Mouse (Mus musculus): ENCODE data around the gene Dph2. TPM values are rescaled to one million over a fixed set of nuclear protein-coding genes. Genes with fewer than 3 reads are reported as not detected.

The Dph2 gene
- polyA plus RNA-seq, 1 experiment from 2014 or later: 16.7 TPM

GRCm38 (mm10) chr4:117869317-117869716, 22.5 kb downstream of the Dph2 start:
- Histone ChIP-seq H3K27me3 (replicated peaks) (0 out of 2 replicates have a peak, but pooled peaks cover 5% of the 10 kb centered on the region), H3K4me3 (replicated peaks) (no peak overlapping the region), H3K9ac (no peak overlapping the region), H3K4me1 (peaks cover 22% of the 10 kb centered on the region), H3K27ac (no peak overlapping the region), H3K9me3 (no peaks in the 10 kb centered on the region), H3K4me2 (no peak overlapping the region), H3K36me3 (peaks cover 4% of the 10 kb centered on the region; the same call in 1 of the 2 replicates)
- 65% methylated on average over 9 of the region's 9 CpGs for WGBS
- ATAC-seq (ENCODE audit: insufficient read depth, low FRiP score, low read depth): no peak

DNA sequence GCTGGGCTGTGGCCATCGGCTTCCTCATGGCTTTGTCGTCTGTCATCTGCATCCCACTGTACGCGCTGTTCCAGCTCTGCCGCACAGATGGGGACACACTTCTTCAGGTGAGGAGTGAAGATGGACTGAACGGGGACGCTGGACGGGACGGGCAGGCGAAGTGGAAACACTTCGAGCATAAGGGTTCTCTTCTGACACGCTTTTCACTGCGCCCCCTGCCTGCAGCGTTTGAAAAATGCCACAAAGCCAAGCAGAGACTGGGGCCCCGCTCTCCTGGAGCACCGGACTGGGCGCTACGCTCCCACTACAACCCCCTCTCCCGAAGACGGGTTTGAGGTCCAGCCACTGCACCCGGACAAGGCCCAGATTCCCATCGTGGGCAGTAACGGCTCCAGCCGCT, 24.0 kb downstream of the Dph2 start:
- peaks cover 18% of the 10 kb centered on the region for H3K4me1 ChIP-seq
- H3K27ac ChIP-seq: no peak overlapping the region
- WGBS: 20% methylated on average over 24 of the region's 24 CpGs
- no peak for ATAC-seq (ENCODE audit: insufficient read depth, low FRiP score, low read depth)
- H3K4me3 ChIP-seq (replicated peaks): no peak overlapping the region
- 0 out of 2 replicates have a peak, but pooled peaks cover 5% of the 10 kb centered on the region for H3K27me3 ChIP-seq (replicated peaks)
- H3K4me2 ChIP-seq: peak overlapping the region; percentile 34; the same call in 1 of the 2 replicates
- peaks cover 6% of the 10 kb centered on the region; the same call in 1 of the 2 replicates for H3K36me3 ChIP-seq
- H3K9ac ChIP-seq: no peak overlapping the region
- no peaks in the 10 kb centered on the region for H3K9me3 ChIP-seq

- ATAC-seq (ENCODE audit: insufficient read depth, low FRiP score, low read depth): no peak
- Histone ChIP-seq H3K27me3 (replicated peaks) (0 out of 2 replicates have a peak, but pooled peaks cover 5% of the 10 kb centered on the region), H3K36me3 (peaks cover 6% of the 10 kb centered on the region; the same call in 1 of the 2 replicates), H3K4me1 (peaks cover 10% of the 10 kb centered on the region), H3K4me3 (replicated peaks) (no peak overlapping the region), H3K9ac (no peak overlapping the region), H3K9me3 (no peaks in the 10 kb centered on the region), H3K4me2 (no peak overlapping the region), H3K27ac (no peak overlapping the region)
- 67% methylated on average over 6 of the region's 6 CpGs for WGBS
Observed at GRCm38 (mm10) chr4:117867000-117867399, 24.8 kb downstream of the Dph2 start.

GRCm38 (mm10) chr4:117866083-117866482, 25.7 kb downstream of the Dph2 start:
- Histone ChIP-seq H3K4me1 (peaks cover 9% of the 10 kb centered on the region), H3K4me3 (replicated peaks) (no peak overlapping the region), H3K9ac (no peak overlapping the region), H3K4me2 (no peak overlapping the region), H3K9me3 (no peaks in the 10 kb centered on the region), H3K27ac (no peak overlapping the region), H3K27me3 (replicated peaks) (0 out of 2 replicates have a peak, but pooled peaks cover 5% of the 10 kb centered on the region), H3K36me3 (peaks cover 6% of the 10 kb centered on the region; the same call in 1 of the 2 replicates)
- peak; percentile 47; the same call in 1 of the 2 replicates for ATAC-seq (ENCODE audit: insufficient read depth, low FRiP score, low read depth)
- WGBS: 54% methylated on average over 9 of the region's 9 CpGs

- peaks cover 6% of the 10 kb centered on the region; the same call in 1 of the 2 replicates for H3K36me3 ChIP-seq
- no peak overlapping the region for H3K9ac ChIP-seq
- no peak overlapping the region for H3K27ac ChIP-seq
- H3K27me3 ChIP-seq (replicated peaks): 0 out of 2 replicates have a peak, but pooled peaks cover 5% of the 10 kb centered on the region
- H3K4me3 ChIP-seq (replicated peaks): no peak overlapping the region
- 53% methylated on average over 4 of the region's 4 CpGs for WGBS
- no peak overlapping the region for H3K4me2 ChIP-seq
- no peak for ATAC-seq (ENCODE audit: insufficient read depth, low FRiP score, low read depth)
- peaks cover 15% of the 10 kb centered on the region for H3K4me1 ChIP-seq
- no peaks in the 10 kb centered on the region for H3K9me3 ChIP-seq
Observed at GRCm38 (mm10) chr4:117862823-117863222, 29.0 kb downstream of the Dph2 start.

DNA sequence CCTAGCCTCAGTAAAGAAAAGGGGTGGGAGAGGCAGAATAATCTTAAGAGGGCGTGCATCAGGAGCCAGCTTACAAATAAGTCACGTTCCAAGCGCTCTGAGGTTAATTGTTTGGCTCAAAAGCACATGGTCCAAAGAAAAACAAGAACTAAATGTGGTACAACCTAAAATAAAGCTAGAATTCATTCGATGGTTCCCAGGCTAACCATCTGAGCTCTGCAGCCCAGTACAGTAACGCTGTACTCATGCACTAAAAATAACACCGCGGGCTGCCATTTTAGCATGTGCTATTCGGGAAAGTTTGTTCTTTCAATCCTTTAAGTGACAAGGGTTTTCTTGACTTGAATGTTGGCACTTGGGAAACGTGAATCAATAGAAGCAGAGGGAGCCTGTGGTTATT, 31.3 kb downstream of the Dph2 start:
- peaks cover 6% of the 10 kb centered on the region; the same call in 1 of the 2 replicates for H3K36me3 ChIP-seq
- ATAC-seq (ENCODE audit: insufficient read depth, low FRiP score, low read depth): no peak
- no peak overlapping the region for H3K4me2 ChIP-seq
- H3K27me3 ChIP-seq (replicated peaks): no peaks in the 10 kb centered on the region
- WGBS: 81% methylated on average over 9 of the region's 9 CpGs
- no peak overlapping the region for H3K9ac ChIP-seq
- no peak overlapping the region for H3K4me3 ChIP-seq (replicated peaks)
- 0 out of 2 replicates have a peak, but pooled peaks cover 6% of the 10 kb centered on the region for H3K4me1 ChIP-seq
- no peaks in the 10 kb centered on the region for H3K9me3 ChIP-seq
- no peak overlapping the region for H3K27ac ChIP-seq

- H3K4me2 ChIP-seq: no peak overlapping the region
- H3K9ac ChIP-seq: no peak overlapping the region
- ATAC-seq (ENCODE audit: insufficient read depth, low FRiP score, low read depth): peak; percentile 17; the same call in 1 of the 2 replicates
- no peaks in the 10 kb centered on the region for H3K9me3 ChIP-seq
- H3K36me3 ChIP-seq: no peaks in the 10 kb centered on the region
- no peak overlapping the region for H3K27ac ChIP-seq
- H3K4me3 ChIP-seq (replicated peaks): no peak overlapping the region
- H3K27me3 ChIP-seq (replicated peaks): no peaks in the 10 kb centered on the region
- H3K4me1 ChIP-seq: 0 out of 2 replicates have a peak, but pooled peaks cover 6% of the 10 kb centered on the region
- WGBS: 63% methylated on average over 3 of the region's 3 CpGs
Observed at GRCm38 (mm10) chr4:117858794-117859193, 33.0 kb downstream of the Dph2 start.

DNA sequence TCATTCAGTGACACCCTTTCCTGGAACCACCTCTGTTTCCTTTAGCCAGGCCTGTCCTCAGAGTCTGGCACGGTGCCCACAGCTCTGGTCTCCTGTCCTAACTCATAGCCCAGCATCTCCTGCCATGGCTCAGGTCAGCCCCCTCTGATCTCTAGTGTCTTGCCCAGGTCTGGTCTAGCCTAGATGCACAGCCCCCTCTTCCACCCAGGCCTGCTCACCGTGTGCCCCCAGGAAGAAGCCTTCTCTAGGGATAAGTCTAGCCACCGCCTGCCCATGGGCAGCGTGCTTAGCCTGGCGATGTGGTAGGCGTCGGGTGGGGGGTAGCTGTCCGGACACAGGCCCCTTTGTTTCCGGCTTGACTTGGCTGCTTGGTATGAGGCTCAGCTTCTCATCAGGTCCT, 36.7 kb downstream of the Dph2 start:
- H3K36me3 ChIP-seq: no peaks in the 10 kb centered on the region

DNA sequence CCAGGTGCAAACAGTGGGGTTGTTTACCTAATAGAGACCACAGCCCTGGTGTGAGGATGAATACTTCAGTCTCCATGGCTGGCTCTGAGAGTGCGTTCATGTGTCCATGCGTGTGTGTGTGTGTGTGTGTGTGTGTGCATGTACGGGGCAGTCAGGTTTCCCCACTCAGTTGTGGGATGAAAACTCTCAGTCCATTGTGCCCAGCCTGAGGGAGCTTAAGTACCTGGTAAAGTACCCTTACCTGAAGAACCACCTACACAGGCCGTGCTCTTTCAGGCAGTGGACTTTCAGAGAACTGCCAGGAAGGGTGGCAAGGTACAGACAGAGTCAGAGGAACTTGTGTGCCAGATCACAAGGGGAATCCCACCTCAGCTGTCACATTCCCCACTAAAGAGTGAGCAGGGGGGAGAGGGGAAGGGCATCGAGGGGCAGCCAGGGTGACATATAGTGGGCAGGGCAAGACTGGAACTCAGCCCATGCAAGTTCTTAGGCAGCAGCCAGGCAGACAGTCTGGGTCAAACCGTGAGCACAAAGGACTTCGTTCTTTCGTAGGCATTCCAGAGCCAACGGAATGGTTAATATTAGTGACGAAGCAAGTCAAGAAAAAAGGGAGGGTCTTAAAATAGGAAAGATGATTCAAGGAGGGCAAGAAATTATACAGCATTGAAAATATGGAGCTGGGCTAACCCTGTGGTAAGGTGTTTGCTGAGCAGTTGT, 39.5 kb downstream of the Dph2 start:
- H3K36me3 ChIP-seq: no peaks in the 10 kb centered on the region
- H3K4me3 ChIP-seq (replicated peaks): no peak overlapping the region
- ATAC-seq (ENCODE audit: insufficient read depth, low FRiP score, low read depth): no peak
- H3K27me3 ChIP-seq (replicated peaks): no peaks in the 10 kb centered on the region
- H3K9me3 ChIP-seq: no peaks in the 10 kb centered on the region
- no peaks in the 10 kb centered on the region for H3K4me1 ChIP-seq
- H3K4me2 ChIP-seq: no peak overlapping the region
- 80% methylated on average over 10 of the region's 10 CpGs for WGBS
- no peak overlapping the region for H3K27ac ChIP-seq
- no peak overlapping the region for H3K9ac ChIP-seq

More for the DNA sequence above, 36.7 kb downstream of the Dph2 start:
- 0 out of 2 replicates have a peak, but pooled peaks cover 6% of the 10 kb centered on the region for H3K4me1 ChIP-seq
- ATAC-seq (ENCODE audit: insufficient read depth, low FRiP score, low read depth): no peak
- no peaks in the 10 kb centered on the region for H3K27me3 ChIP-seq (replicated peaks)
- no peak overlapping the region for H3K27ac ChIP-seq
- 84% methylated on average over 9 of the region's 9 CpGs for WGBS
- H3K9ac ChIP-seq: no peak overlapping the region
- H3K4me3 ChIP-seq (replicated peaks): no peak overlapping the region
- H3K9me3 ChIP-seq: no peaks in the 10 kb centered on the region
- no peak overlapping the region for H3K4me2 ChIP-seq

GRCm38 (mm10) chr4:117850871-117851270, 41.0 kb downstream of the Dph2 start:
- H3K4me2 ChIP-seq: no peak overlapping the region
- 81% methylated on average over 7 of the region's 7 CpGs for WGBS
- no peak overlapping the region for H3K9ac ChIP-seq
- H3K36me3 ChIP-seq: no peaks in the 10 kb centered on the region
- H3K27me3 ChIP-seq (replicated peaks): no peaks in the 10 kb centered on the region
- no peaks in the 10 kb centered on the region for H3K9me3 ChIP-seq
- H3K27ac ChIP-seq: no peak overlapping the region
- no peak overlapping the region for H3K4me3 ChIP-seq (replicated peaks)
- H3K4me1 ChIP-seq: no peaks in the 10 kb centered on the region
- no peak for ATAC-seq (ENCODE audit: insufficient read depth, low FRiP score, low read depth)

DNA sequence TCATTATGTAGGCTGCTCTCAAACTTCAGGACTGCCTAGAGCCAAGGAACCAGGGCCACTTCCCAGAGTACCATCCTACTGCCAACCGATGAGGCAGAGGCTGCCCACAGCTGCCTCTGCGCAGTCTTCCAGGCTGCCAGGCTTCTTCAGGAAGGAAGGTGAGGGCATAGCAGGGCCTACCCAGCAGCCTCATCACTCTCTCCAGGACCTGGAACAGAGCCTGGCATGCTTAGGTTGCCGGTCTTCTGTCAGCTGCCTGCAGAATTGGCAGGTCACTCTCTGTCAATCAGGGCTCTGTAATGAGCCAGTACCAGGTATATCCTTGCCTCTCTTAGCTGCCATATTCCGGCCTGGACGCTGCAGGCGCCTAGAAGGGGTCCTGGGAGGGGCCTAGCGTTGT, 41.7 kb downstream of the Dph2 start:
- H3K4me3 ChIP-seq (replicated peaks): no peak overlapping the region
- H3K4me2 ChIP-seq: no peak overlapping the region
- 88% methylated on average over 7 of the region's 7 CpGs for WGBS
- no peaks in the 10 kb centered on the region for H3K9me3 ChIP-seq
- H3K27ac ChIP-seq: no peak overlapping the region
- no peaks in the 10 kb centered on the region for H3K36me3 ChIP-seq
- no peaks in the 10 kb centered on the region for H3K27me3 ChIP-seq (replicated peaks)
- no peaks in the 10 kb centered on the region for H3K4me1 ChIP-seq
- no peak for ATAC-seq (ENCODE audit: insufficient read depth, low FRiP score, low read depth)
- no peak overlapping the region for H3K9ac ChIP-seq

DNA sequence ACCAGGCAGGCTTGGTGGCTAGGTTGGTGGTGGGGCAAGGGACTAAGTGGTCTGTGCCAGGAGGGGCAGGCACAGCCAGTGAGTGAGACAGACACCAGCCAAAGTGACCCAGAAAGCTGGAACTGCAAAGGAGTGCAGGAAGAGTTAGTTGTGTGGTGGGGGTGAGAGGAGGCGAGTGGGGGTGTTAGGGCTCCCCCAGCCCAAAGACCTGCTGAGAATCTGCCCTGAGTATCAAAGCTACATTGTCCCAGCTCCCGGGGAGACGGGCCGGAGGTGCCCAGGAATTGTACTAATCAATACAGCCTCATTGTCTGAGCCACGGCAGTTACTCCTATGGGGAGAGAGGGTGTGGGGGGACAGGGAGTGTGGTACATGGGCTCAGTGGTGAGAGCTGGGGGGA, 42.3 kb downstream of the Dph2 start:
- Histone ChIP-seq H3K4me1 (no peaks in the 10 kb centered on the region), H3K27me3 (replicated peaks) (no peaks in the 10 kb centered on the region), H3K9me3 (no peaks in the 10 kb centered on the region), H3K4me3 (replicated peaks) (no peak overlapping the region), H3K27ac (no peak overlapping the region), H3K4me2 (no peak overlapping the region), H3K36me3 (no peaks in the 10 kb centered on the region), H3K9ac (no peak overlapping the region)
- no peak for ATAC-seq (ENCODE audit: insufficient read depth, low FRiP score, low read depth)
- 79% methylated on average over 5 of the region's 5 CpGs for WGBS

Measured in stomach, embryonic 15.5 days (tissue).